Mouse (Mus musculus): ENCODE measurements around the gene Cyp4a32. TPM values are rescaled to one million over a fixed set of nuclear protein-coding genes. Genes with fewer than 3 reads are reported as not detected.
"Not testable (repeated sequence)": the region's sequence is repeated elsewhere in the genome, so short reads cannot be mapped to it uniquely, and the experiment has no call there.

The Cyp4a32 gene
- polyA plus RNA-seq, 1 experiment from 2014 or later: not detected

DNA sequence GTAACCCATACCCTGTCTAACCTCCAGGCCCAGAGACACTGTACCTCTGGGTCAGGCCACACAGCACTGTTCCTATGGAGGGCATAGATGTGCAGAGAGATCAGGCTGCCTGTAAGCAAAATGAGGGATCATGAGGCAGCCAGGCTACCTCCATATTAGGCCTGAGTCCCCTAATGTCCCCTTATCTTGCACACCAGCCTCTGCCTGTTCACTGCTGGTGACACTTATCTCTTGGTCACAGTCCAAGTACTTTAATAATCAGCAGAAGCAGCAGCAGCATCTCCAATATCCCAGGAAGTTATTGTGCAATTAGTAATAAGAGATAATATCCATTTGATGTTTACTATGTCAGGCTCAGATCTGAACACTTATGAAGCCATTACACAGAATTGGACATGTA is 17.7 kb upstream of the Cyp4a32 start:
- DNase-seq (ENCODE audit: low spot score): no peak
- Histone ChIP-seq H3K4me2 (replicated peaks) (no peak overlapping the region), H3K9me3 (ENCODE audit: control insufficient read depth, low read length) (no peaks in the 10 kb centered on the region)

GRCm38 (mm10) chr4:115596357-115596756 is 4.4 kb upstream of the Cyp4a32 start:
- H3K9me3 ChIP-seq (ENCODE audit: control insufficient read depth, low read length): no peaks in the 10 kb centered on the region
- DNase-seq (ENCODE audit: low spot score): no peak
- H3K27me3 ChIP-seq (ENCODE audit: control insufficient read depth, insufficient read depth, low read length): no peaks in the 10 kb centered on the region
- no peaks in the 10 kb centered on the region for H3K4me1 ChIP-seq (replicated peaks; ENCODE audit: control insufficient read depth, insufficient read depth, low read length)
- no peak overlapping the region for H3K27ac ChIP-seq
- H3K4me3 ChIP-seq (replicated peaks; ENCODE audit: low read length): no peak overlapping the region
- H3K36me3 ChIP-seq (replicated peaks; ENCODE audit: control insufficient read depth, insufficient read depth): no peaks in the 10 kb centered on the region
- H3K9ac ChIP-seq: no peak overlapping the region
- no peak for ATAC-seq (ENCODE audit: low FRiP score)
- 94% methylated on average over 1 of the region's 1 CpGs for WGBS
- H3K4me2 ChIP-seq (replicated peaks): no peak overlapping the region

More for the DNA sequence above, 17.7 kb upstream of the Cyp4a32 start:
- Histone ChIP-seq H3K4me1 (replicated peaks; ENCODE audit: control insufficient read depth, insufficient read depth, low read length) (no peaks in the 10 kb centered on the region), H3K27me3 (ENCODE audit: control insufficient read depth, insufficient read depth, low read length) (no peaks in the 10 kb centered on the region), H3K36me3 (replicated peaks; ENCODE audit: control insufficient read depth, insufficient read depth) (no peaks in the 10 kb centered on the region), H3K4me3 (replicated peaks; ENCODE audit: low read length) (no peak overlapping the region), H3K27ac (no peak overlapping the region), H3K9ac (no peak overlapping the region)
- no peak for ATAC-seq (ENCODE audit: low FRiP score)

GRCm38 (mm10) chr4:115596824-115597336 is 3.9 kb upstream of the Cyp4a32 start:
- H3K9ac ChIP-seq: no peak overlapping the region
- no peaks in the 10 kb centered on the region for H3K9me3 ChIP-seq (ENCODE audit: control insufficient read depth, low read length)
- no peaks in the 10 kb centered on the region for H3K27me3 ChIP-seq (ENCODE audit: control insufficient read depth, insufficient read depth, low read length)
- 88% methylated on average over 2 of the region's 2 CpGs for WGBS
- no peaks in the 10 kb centered on the region for H3K4me1 ChIP-seq (replicated peaks; ENCODE audit: control insufficient read depth, insufficient read depth, low read length)
- H3K27ac ChIP-seq: no peak overlapping the region
- ATAC-seq (ENCODE audit: low FRiP score) (no peak), DNase-seq (ENCODE audit: low spot score) (no peak)
- H3K4me3 ChIP-seq (replicated peaks; ENCODE audit: low read length): no peak overlapping the region
- H3K36me3 ChIP-seq (replicated peaks; ENCODE audit: control insufficient read depth, insufficient read depth): no peaks in the 10 kb centered on the region
- H3K4me2 ChIP-seq (replicated peaks): no peak overlapping the region

GRCm38 (mm10) chr4:115614005-115614404 is 13.2 kb downstream of the Cyp4a32 start:
- Histone ChIP-seq H3K27ac (no peak overlapping the region), H3K4me3 (replicated peaks; ENCODE audit: low read length) (no peak overlapping the region), H3K4me2 (replicated peaks) (no peak overlapping the region), H3K9me3 (ENCODE audit: control insufficient read depth, low read length) (no peaks in the 10 kb centered on the region), H3K27me3 (ENCODE audit: control insufficient read depth, insufficient read depth, low read length) (no peaks in the 10 kb centered on the region), H3K36me3 (replicated peaks; ENCODE audit: control insufficient read depth, insufficient read depth) (no peaks in the 10 kb centered on the region), H3K4me1 (replicated peaks; ENCODE audit: control insufficient read depth, insufficient read depth, low read length) (no peaks in the 10 kb centered on the region), H3K9ac (no peak overlapping the region)
- ATAC-seq (ENCODE audit: low FRiP score) (no peak), DNase-seq (ENCODE audit: low spot score) (no peak)

DNA sequence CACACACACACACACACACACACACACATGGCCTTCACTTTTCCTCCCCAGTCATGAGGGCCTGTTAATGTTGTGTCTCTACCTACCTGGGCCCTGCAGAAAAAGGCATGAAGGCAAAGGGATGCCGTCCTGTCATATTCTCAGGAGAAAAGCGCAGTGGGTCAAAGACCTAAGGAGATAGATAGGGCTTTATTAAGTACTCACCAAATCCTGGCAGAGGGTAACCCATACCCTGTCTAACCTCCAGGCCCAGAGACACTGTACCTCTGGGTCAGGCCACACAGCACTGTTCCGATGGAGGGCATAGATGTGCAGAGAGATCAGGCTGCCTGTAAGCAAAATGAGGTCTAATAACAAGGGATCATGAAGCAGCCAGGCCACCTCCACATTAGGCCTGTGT is 24.8 kb downstream of the Cyp4a32 start:
- not testable (repeated sequence) for H3K27ac ChIP-seq; H3K4me2 ChIP-seq (replicated peaks); H3K4me3 ChIP-seq (replicated peaks; ENCODE audit: low read length); DNase-seq (ENCODE audit: low spot score); ATAC-seq (ENCODE audit: low FRiP score); H3K9me3 ChIP-seq (ENCODE audit: control insufficient read depth, low read length); H3K27me3 ChIP-seq (ENCODE audit: control insufficient read depth, insufficient read depth, low read length); H3K4me1 ChIP-seq (replicated peaks; ENCODE audit: control insufficient read depth, insufficient read depth, low read length); H3K9ac ChIP-seq; H3K36me3 ChIP-seq (replicated peaks; ENCODE audit: control insufficient read depth, insufficient read depth)
- WGBS: 93% methylated on average over 3 of the region's 3 CpGs

GRCm38 (mm10) chr4:115642967-115643754 is 42.4 kb downstream of the Cyp4a32 start:
- DNase-seq (ENCODE audit: low spot score) (no peak), ATAC-seq (ENCODE audit: low FRiP score) (no peak)
- H3K4me3 ChIP-seq (replicated peaks; ENCODE audit: low read length): no peak overlapping the region
- no peaks in the 10 kb centered on the region for H3K27me3 ChIP-seq (ENCODE audit: control insufficient read depth, insufficient read depth, low read length)
- H3K9ac ChIP-seq: no peak overlapping the region
- no peak overlapping the region for H3K4me2 ChIP-seq (replicated peaks)
- no peaks in the 10 kb centered on the region for H3K9me3 ChIP-seq (ENCODE audit: control insufficient read depth, low read length)
- no peaks in the 10 kb centered on the region for H3K36me3 ChIP-seq (replicated peaks; ENCODE audit: control insufficient read depth, insufficient read depth)
- H3K27ac ChIP-seq: no peak overlapping the region
- WGBS: 71% methylated on average over 5 of the region's 5 CpGs
- H3K4me1 ChIP-seq (replicated peaks; ENCODE audit: control insufficient read depth, insufficient read depth, low read length): no peaks in the 10 kb centered on the region

DNA sequence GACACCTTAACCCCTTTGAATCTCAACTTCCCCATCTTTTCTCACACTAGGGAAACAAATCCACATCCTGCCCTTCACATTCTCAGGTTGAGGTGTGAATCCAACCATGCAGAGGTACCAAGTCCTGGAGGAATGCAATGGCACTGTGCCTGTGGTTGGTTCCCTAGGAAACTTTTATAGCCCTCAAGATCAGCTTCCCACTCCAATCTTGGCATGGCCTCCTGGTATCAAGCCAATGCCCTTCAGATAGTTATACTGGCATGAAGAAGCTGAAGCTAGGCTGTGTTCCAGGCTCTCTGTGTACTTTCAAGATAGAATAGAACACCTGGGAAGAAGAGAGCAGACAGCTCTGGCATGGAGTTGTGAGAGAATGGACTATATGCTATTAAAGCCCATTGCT is 44.6 kb downstream of the Cyp4a32 start:
- Histone ChIP-seq H3K9me3 (ENCODE audit: control insufficient read depth, low read length) (no peaks in the 10 kb centered on the region), H3K36me3 (replicated peaks; ENCODE audit: control insufficient read depth, insufficient read depth) (no peaks in the 10 kb centered on the region), H3K4me2 (replicated peaks) (no peak overlapping the region), H3K9ac (no peak overlapping the region), H3K4me3 (replicated peaks; ENCODE audit: low read length) (no peak overlapping the region), H3K27ac (no peak overlapping the region), H3K4me1 (replicated peaks; ENCODE audit: control insufficient read depth, insufficient read depth, low read length) (no peaks in the 10 kb centered on the region), H3K27me3 (ENCODE audit: control insufficient read depth, insufficient read depth, low read length) (no peaks in the 10 kb centered on the region)
- no peak for ATAC-seq (ENCODE audit: low FRiP score)
- DNase-seq (ENCODE audit: low spot score): no peak

GRCm38 (mm10) chr4:115647580-115647979 is 46.8 kb downstream of the Cyp4a32 start, which contains the start of gene Cyp4b1:
Gene Cyp4b1, minus strand, starts transcription at chr4:115647723.
- no peaks in the 10 kb centered on the region for H3K27me3 ChIP-seq (ENCODE audit: control insufficient read depth, insufficient read depth, low read length)
- DNase-seq (ENCODE audit: low spot score) (no peak), ATAC-seq (ENCODE audit: low FRiP score) (no peak)
- no peaks in the 10 kb centered on the region for H3K4me1 ChIP-seq (replicated peaks; ENCODE audit: control insufficient read depth, insufficient read depth, low read length)
- H3K9ac ChIP-seq: no peak within 1 kb of the TSS
- WGBS: 89% methylated on average over 9 of the region's 9 CpGs
- no peak within 1 kb of the TSS for H3K27ac ChIP-seq
- no peaks in the 10 kb centered on the region for H3K9me3 ChIP-seq (ENCODE audit: control insufficient read depth, low read length)
- H3K4me3 ChIP-seq (replicated peaks; ENCODE audit: low read length): no peak within 1 kb of the TSS
- H3K36me3 ChIP-seq (replicated peaks; ENCODE audit: control insufficient read depth, insufficient read depth): no peaks in the 10 kb centered on the region
- H3K4me2 ChIP-seq (replicated peaks): no peak within 1 kb of the TSS

GRCm38 (mm10) chr4:115648752-115649151 is 48.0 kb downstream of the Cyp4a32 start:
- DNase-seq (ENCODE audit: low spot score): no peak
- Histone ChIP-seq H3K36me3 (replicated peaks; ENCODE audit: control insufficient read depth, insufficient read depth) (no peaks in the 10 kb centered on the region), H3K27ac (no peak overlapping the region), H3K4me1 (replicated peaks; ENCODE audit: control insufficient read depth, insufficient read depth, low read length) (no peaks in the 10 kb centered on the region), H3K4me3 (replicated peaks; ENCODE audit: low read length) (no peak overlapping the region), H3K9ac (no peak overlapping the region), H3K4me2 (replicated peaks) (no peak overlapping the region), H3K27me3 (ENCODE audit: control insufficient read depth, insufficient read depth, low read length) (no peaks in the 10 kb centered on the region), H3K9me3 (ENCODE audit: control insufficient read depth, low read length) (no peaks in the 10 kb centered on the region)
- ATAC-seq (ENCODE audit: low FRiP score): no peak
- 76% methylated on average over 2 of the region's 2 CpGs for whole genome bisulfite sequencing

DNA sequence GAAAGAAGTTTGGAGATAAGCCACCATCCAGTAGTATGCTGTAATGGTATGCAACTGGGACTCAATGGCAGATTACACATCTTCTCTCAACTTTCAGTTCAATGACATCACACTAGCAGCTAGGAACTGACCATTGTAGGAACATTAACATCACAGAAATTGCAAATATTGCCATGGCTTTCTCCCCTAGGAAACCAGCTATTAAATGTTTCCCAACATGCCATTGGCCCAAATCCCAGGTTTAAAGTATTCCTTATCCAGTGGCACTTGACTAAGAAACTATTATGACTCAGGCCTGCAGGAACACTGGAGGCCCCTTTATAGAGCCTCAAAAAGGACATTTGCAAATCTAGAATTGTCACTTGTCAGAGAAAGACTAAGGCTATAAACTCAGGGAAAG is 48.6 kb downstream of the Cyp4a32 start:
- DNase-seq (ENCODE audit: low spot score) (no peak), ATAC-seq (ENCODE audit: low FRiP score) (no peak)
- no peak overlapping the region for H3K4me2 ChIP-seq (replicated peaks)
- no peak overlapping the region for H3K9ac ChIP-seq
- H3K27me3 ChIP-seq (ENCODE audit: control insufficient read depth, insufficient read depth, low read length): no peaks in the 10 kb centered on the region
- H3K4me3 ChIP-seq (replicated peaks; ENCODE audit: low read length): no peak overlapping the region
- H3K4me1 ChIP-seq (replicated peaks; ENCODE audit: control insufficient read depth, insufficient read depth, low read length): no peaks in the 10 kb centered on the region
- H3K27ac ChIP-seq: no peak overlapping the region
- H3K36me3 ChIP-seq (replicated peaks; ENCODE audit: control insufficient read depth, insufficient read depth): no peaks in the 10 kb centered on the region
- H3K9me3 ChIP-seq (ENCODE audit: control insufficient read depth, low read length): no peaks in the 10 kb centered on the region

All from hindbrain, embryonic 14.5 days (tissue).